Mouse (Mus musculus): ENCODE measurements at regions not wholly inside any gene's neighbourhood (a gene's known extent, or its start where the extent isn't known, plus 50 kb on each side); places are given as distances from the start of the nearest gene placed in this dataset.

DNA sequence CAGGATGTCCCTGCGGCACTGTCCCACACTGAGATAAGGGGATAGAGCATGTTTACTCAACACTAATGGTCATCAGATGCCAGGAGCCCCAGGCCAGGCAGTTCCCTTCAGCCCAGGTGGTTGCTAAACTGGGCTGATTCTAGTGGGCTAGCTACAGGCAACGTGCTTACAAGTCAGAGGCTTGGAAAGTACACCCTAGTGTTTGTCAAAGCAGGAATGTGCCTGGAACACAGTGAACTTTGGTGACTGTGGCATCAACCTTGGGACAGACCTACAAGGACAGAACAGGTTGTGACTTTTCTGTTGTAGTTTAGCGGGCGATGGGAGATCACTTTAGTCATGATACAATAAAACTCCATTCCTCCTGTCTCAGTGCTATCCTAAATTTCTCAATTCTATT, 53.6 kb upstream of the Dhx15 start:
- no peaks in the 10 kb centered on the region for H3K27me3 ChIP-seq (ENCODE audit: insufficient read depth, low read length)
- no peak overlapping the region for H3K4me2 ChIP-seq (replicated peaks; ENCODE audit: low read depth, low read length)
- H3K4me3 ChIP-seq (ENCODE audit: low read length): no peak overlapping the region
- H3K9ac ChIP-seq (replicated peaks; ENCODE audit: low read length): no peak overlapping the region
- ATAC-seq (ENCODE audit: low FRiP score, low TSS enrichment): no peak
- no peaks in the 10 kb centered on the region for H3K36me3 ChIP-seq (ENCODE audit: insufficient read depth, low read length)
- 95% methylated on average over 4 of the region's 4 CpGs for WGBS
- H3K27ac ChIP-seq (ENCODE audit: low read length): no peak overlapping the region
- no peaks in the 10 kb centered on the region for H3K9me3 ChIP-seq (ENCODE audit: low read length)
- H3K4me1 ChIP-seq (ENCODE audit: insufficient read depth, low read length): no peaks in the 10 kb centered on the region

DNA sequence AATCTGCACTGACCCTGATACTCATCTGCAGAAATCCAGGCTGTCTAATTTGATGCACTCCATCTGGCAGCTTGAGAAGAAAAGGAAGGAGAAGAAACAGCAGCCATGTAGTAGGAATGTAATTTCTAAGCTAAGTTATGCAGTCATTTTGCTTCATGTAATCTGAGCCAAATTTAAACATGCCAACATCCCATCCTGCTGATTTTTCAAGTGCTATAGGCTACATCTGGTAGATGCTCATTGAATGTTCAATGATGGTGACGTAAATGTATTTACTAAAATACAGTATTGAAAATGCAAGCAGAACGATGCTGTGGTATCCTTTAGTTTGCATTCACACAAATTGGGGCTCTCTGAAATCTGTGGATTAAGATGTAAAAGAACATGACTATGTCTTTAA, 52.1 kb upstream of the Dhx15 start:
- Histone ChIP-seq H3K4me1 (ENCODE audit: insufficient read depth, low read length) (no peaks in the 10 kb centered on the region), H3K9me3 (ENCODE audit: low read length) (no peaks in the 10 kb centered on the region), H3K27ac (ENCODE audit: low read length) (no peak overlapping the region), H3K9ac (replicated peaks; ENCODE audit: low read length) (no peak overlapping the region), H3K4me3 (ENCODE audit: low read length) (no peak overlapping the region), H3K36me3 (ENCODE audit: insufficient read depth, low read length) (no peaks in the 10 kb centered on the region), H3K4me2 (replicated peaks; ENCODE audit: low read depth, low read length) (no peak overlapping the region), H3K27me3 (ENCODE audit: insufficient read depth, low read length) (no peaks in the 10 kb centered on the region)
- WGBS: 83% methylated on average over 2 of the region's 2 CpGs
- ATAC-seq (ENCODE audit: low FRiP score, low TSS enrichment): no peak

DNA sequence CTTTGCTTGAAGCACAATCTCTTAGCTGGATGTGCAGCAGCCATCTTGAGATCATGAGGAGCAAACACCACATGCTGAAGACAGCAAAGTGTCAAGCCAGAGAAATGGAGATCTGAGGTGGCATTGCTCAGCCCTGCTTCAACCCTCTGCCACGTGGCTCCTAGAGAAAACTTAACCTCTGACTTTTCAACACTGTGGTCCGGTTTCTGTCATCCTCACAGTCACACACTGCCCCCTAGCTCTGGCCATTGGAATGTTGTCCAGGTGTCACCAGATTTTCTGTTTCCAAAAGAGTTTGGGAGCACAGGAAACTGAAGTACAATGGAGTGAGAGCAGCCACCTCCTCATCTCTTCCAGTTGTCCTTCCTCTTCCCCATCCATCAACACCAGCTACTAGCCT, 50.2 kb upstream of the Dhx15 start:
- ATAC-seq (ENCODE audit: low FRiP score, low TSS enrichment): no peak
- 7% methylated on average over 2 of the region's 2 CpGs for WGBS

More for the DNA sequence above, 50.2 kb upstream of the Dhx15 start:
- Histone ChIP-seq H3K9me3 (ENCODE audit: low read length) (no peaks in the 10 kb centered on the region), H3K9ac (replicated peaks; ENCODE audit: low read length) (no peak overlapping the region), H3K27ac (ENCODE audit: low read length) (no peak overlapping the region), H3K4me1 (ENCODE audit: insufficient read depth, low read length) (no peaks in the 10 kb centered on the region), H3K36me3 (ENCODE audit: insufficient read depth, low read length) (no peaks in the 10 kb centered on the region), H3K27me3 (ENCODE audit: insufficient read depth, low read length) (no peaks in the 10 kb centered on the region), H3K4me2 (replicated peaks; ENCODE audit: low read depth, low read length) (no peak overlapping the region), H3K4me3 (ENCODE audit: low read length) (no peak overlapping the region)

Measured in kidney, embryonic 16.5 days (tissue).